Mouse (Mus musculus) thymus, adult 2 months (tissue): ENCODE data around the gene Gsg1l.

ENCODE experiments used
- CTCF ChIP-seq: fragments of 200-500 bp; IDR thresholded peaks from 2 replicates; pipeline ENCODE4 v1.5.1; 2012; ENCODE audit warnings: mild to moderate bottlenecking, control low read depth, low read length, moderate library complexity, borderline replicate concordance; ENCODE audit not compliant: control insufficient read depth, poor library complexity, insufficient read depth; ENCODE audit errors: extremely low read depth
- POLR2A ChIP-seq: fragments of 200-500 bp; IDR thresholded peaks from 2 replicates; pipeline ENCODE4 v1.6.1; 2012; ENCODE audit warnings: mild to moderate bottlenecking, low read length, control low read depth, moderate library complexity; ENCODE audit not compliant: control insufficient read depth, poor library complexity, insufficient read depth; ENCODE audit errors: extremely low read depth

DNA sequence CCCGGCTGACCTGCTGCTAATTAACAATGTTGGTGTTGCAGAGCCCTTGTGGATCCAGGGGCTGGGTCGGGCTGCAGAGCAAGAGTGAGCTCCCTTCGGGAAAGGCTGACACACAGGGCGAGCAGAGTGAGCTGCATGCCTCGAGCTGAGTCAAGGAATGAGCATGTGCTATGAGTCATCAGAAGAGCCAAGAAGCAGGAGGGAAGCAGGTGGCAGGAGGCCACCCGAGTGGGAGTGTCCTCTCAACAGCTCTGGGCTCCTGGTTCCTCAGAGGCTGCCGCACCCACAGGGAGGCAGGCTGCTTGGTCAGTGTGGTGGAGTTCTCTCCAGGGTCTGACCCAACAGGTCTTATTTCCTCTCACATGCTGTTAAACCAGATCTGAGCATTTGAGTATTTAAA lies 183.2 kb downstream of the Gsg1l start:
- no peak for TF ChIP-seq CTCF
- no peak for TF ChIP-seq POLR2A
